Mouse (Mus musculus): ENCODE measurements around the gene Itgb7.

Itgb7 gene

DNA sequence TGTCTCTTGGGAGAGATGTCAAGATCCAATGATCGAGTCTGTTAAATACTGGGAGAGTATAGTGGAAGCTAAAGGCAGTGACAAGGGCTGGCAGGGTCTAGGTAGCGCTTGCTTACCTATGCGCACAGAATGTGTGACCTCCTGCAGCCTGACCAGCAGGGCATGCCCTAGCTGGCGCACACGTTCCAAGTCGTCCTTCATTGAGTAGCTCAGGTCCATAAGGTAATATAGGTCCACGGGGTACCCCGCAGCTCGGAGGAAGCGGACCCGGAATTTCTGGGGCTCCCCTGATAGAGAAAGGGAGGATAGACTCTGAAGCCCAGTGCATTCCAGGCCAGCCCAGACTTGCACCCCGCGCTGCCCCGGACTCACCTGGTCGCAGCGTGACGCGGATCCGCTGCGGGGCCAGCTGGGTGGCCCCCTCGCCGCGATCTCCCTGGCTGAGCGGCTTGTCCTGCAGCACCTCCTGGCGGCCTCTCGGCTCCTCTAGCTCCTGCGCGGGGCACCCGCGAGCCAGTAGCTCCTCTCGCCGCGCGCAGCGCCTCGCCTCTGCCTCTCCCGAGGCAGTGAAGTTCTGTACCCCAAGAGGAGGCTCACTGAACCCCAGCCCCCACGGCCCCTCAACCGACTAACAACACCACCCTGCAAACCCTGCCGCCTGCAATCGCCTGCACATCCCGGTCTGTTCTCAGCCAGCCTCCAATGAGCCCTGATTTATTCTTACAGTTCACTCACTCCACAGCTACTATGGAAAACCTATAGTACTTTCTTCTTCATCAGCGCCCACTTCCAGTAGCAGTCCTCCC lies 7.4 kb downstream of the Itgb7 start:
- ChIA-PET CTCF (interaction anchor here (0.5 to 3.8 kb wide), 136 partner anchors 8 to 1720 kb away, joined by 3 to 109 read pairs (median 4); partner anchors contain the start of genes Csad (in 4 of the 4), Soat2 (in 3 of the 4), Tns2 (in 3 of the 4) and Krt8 (in 2 of the 4)), POLR2A (interaction anchor here (0.6 to 5.3 kb wide), 80 partner anchors 9 to 939 kb away, joined by 3 to 40 read pairs (median 5); partner anchors contain the start of genes Csad (in 3 of the 4), Soat2 (in 3 of the 4), Zfp740 (in 3 of the 4) and Mfsd5 (in 2 of the 4))

DNA sequence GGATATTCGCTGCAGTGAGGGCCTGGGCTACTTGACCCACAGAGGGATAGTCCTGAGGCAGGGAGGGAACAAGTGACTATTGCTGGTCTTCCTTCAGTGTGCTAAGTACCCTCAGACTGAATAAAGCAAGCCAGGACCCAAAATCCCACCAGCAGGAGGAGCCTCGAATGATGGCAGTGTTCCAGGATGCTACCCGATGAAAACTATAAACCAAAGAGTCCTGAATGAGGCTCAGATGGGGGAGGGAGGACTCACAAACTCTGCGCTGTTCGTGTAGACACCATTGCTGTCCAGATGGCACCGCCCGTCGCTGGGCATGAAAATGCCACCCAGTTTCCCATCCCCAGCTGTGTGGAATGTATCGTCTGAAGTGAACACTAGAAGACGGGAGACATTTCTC lies 9.4 kb downstream of the Itgb7 start:
- ChIA-PET CTCF (interaction anchor here in 3 of 4 experiments (0.7 to 1.1 kb wide), 4 partner anchors 8 to 44 kb away, joined by 3 to 4 read pairs (median 4); no protein-coding TSS in a partner anchor), POLR2A (interaction anchor here in 3 of 4 experiments (0.6 to 4.4 kb wide), 9 partner anchors 11 to 117 kb away, joined by 5 to 39 read pairs (median 6); partner anchors contain the start of genes Csad (in 2 of the 3) and Zfp740 (in 1 of the 3))

GRCm38 (mm10) chr15:102217325-102217724 lies 14.4 kb downstream of the Itgb7 start:
- ChIA-PET CTCF (interaction anchor here in 1 of 4 experiments (1.1 kb wide), 1 partner anchor 229 kb away, joined by 5 read pairs; no protein-coding TSS in a partner anchor), POLR2A (interaction anchor here (0.6 to 5.7 kb wide), 16 partner anchors 10 to 101 kb away, joined by 3 to 35 read pairs (median 4); partner anchors contain the start of genes Csad (in 3 of the 4), Zfp740 (in 2 of the 4), Soat2 (in 1 of the 4) and Spryd3 (in 1 of the 4))

- ChIA-PET CTCF (interaction anchor here in 1 of 4 experiments (0.7 kb wide), 1 partner anchor 8 kb away, joined by 3 read pairs; no protein-coding TSS in a partner anchor), POLR2A (interaction anchor here (0.6 to 5.7 kb wide), 20 partner anchors 8 to 102 kb away, joined by 3 to 35 read pairs (median 4); partner anchors contain the start of genes Csad (in 3 of the 4), Zfp740 (in 2 of the 4), Soat2 (in 1 of the 4) and Spryd3 (in 1 of the 4))
Measured at GRCm38 (mm10) chr15:102216459-102217228, 15.1 kb downstream of the Itgb7 start.

DNA sequence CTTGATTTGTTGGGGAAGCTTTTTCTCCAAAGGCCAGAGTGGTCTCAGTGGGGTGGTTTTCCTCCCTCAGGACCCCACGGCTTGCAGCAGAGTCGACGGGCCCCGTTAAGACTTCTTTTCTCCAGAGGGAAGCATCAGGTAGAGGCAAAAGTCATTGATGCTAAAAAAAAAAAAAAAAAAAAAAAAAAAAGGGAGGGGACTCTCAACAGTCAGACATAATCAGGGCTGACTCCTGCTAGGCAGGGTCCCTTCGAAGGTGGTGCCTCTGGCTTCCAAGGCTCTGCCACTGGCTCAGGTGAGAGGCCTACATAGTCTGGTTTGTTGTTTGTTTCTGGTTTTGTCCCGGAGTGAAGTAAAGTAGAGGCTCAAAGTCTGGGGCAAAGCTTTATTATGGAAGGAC lies 16.1 kb downstream of the Itgb7 start:
- CTCF ChIA-PET = interaction anchor here in 2 of 4 experiments (0.6 to 4.6 kb wide), 5 partner anchors 8 to 285 kb away, joined by 3 to 27 read pairs (median 5); no protein-coding TSS in a partner anchor

DNA sequence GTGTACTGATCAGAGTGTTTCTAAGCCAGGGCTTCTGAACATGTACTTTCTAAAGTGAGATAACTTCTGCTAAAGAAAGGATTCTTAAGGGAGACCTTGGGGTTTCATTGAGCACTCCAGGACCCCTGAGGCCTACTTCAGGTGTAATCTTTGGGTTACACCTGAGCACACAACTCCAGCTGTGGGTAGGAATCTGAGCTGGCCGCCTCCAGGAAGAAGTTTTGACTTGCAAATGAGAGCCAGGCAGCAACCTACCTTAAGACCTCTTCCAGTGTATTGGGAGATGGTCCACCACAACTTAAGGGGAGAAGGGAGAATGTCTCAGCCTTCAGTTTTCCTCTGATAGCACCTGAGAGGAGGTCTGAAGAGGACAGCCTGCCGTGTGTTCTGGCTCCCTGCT lies 17.6 kb downstream of the Itgb7 start:
- ChIA-PET CTCF (interaction anchor here in 1 of 4 experiments (0.6 to 4.6 kb wide), 2 partner anchors 10 to 36 kb away, joined by 3 to 27 read pairs; no protein-coding TSS in a partner anchor), POLR2A (interaction anchor here in 3 of 4 experiments (0.5 to 5.7 kb wide), 16 partner anchors 10 to 135 kb away, joined by 3 to 35 read pairs (median 7); partner anchors contain the start of genes Csad (in 2 of the 3), Zfp740 (in 2 of the 3) and Tns2 (in 1 of the 3))

More for the DNA sequence above, 16.1 kb downstream of the Itgb7 start:
- POLR2A ChIA-PET = interaction anchor here in 3 of 4 experiments (0.6 to 5.7 kb wide), 16 partner anchors 8 to 142 kb away, joined by 3 to 35 read pairs (median 5); partner anchors contain the start of genes Csad (in 3 of the 3), Zfp740 (in 2 of the 3) and Tns2 (in 1 of the 3)

DNA sequence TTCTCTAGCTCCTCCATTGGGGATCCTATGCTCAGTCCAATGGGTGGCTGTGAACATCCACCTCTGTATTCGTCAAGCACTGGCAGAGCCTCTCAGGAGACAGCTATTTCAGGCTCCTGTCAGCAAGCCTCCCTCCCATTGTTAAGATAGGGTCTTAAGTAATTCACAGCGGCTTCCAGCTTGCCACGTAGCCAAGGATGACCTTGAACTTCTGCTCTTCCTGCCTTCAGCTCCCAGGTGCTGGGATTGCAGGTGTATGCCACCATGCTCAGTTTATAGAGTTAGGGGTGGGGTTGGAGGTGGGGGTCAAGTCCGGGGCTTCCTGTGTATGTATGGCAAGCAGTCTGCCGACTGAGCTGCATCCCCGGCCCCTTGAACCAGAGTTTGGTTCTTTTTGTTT lies 19.8 kb downstream of the Itgb7 start:
- ChIA-PET POLR2A (interaction anchor here (0.6 to 4.8 kb wide), 49 partner anchors 9 to 1291 kb away, joined by 3 to 28 read pairs (median 4); partner anchors contain the start of genes Zfp740 (in 3 of the 4), Aaas (in 2 of the 4), Eif4b (in 2 of the 4) and Spryd3 (in 2 of the 4)), CTCF (interaction anchor here in 3 of 4 experiments (0.7 to 4.6 kb wide), 15 partner anchors 9 to 1232 kb away, joined by 3 to 27 read pairs (median 3); partner anchors contain the start of gene Zfp740 (in 1 of the 3))

DNA sequence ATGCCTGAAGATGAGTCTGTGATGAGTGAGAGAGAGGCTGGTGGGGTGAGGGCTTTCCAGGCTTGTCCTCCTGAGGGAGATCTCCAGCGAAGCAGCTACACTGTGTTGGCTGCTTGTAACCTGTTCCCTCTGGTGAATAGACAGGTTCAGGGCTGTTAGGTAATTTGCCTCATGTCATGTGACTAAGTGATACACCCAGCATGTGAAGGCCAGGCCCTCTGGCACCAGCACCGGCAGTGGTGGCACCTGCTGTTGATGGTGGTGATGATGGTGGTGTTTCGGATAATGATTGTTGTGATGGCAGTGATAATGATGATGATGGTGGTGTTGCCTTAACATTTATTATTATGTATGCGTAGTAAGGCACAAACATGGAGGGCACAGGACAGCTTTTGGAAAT lies 20.9 kb downstream of the Itgb7 start:
- CTCF ChIA-PET = interaction anchor here (0.5 to 4.0 kb wide), 11 partner anchors 13 to 204 kb away, joined by 3 to 17 read pairs (median 5); no protein-coding TSS in a partner anchor

GRCm38 (mm10) chr15:102209114-102209513 lies 22.6 kb downstream of the Itgb7 start:
- ChIA-PET CTCF (interaction anchor here in 2 of 4 experiments (1.0 to 1.7 kb wide), 3 partner anchors 15 to 38 kb away, joined by 3 to 9 read pairs (median 4); no protein-coding TSS in a partner anchor), POLR2A (interaction anchor here in 2 of 4 experiments (0.6 to 4.8 kb wide), 10 partner anchors 16 to 144 kb away, joined by 3 to 23 read pairs (median 4); no protein-coding TSS in a partner anchor)

More for the DNA sequence above, 20.9 kb downstream of the Itgb7 start:
- POLR2A ChIA-PET = interaction anchor here in 3 of 4 experiments (0.7 to 4.8 kb wide), 19 partner anchors 9 to 982 kb away, joined by 3 to 23 read pairs (median 5); partner anchors contain the start of gene Soat2 (in 1 of the 3)

DNA sequence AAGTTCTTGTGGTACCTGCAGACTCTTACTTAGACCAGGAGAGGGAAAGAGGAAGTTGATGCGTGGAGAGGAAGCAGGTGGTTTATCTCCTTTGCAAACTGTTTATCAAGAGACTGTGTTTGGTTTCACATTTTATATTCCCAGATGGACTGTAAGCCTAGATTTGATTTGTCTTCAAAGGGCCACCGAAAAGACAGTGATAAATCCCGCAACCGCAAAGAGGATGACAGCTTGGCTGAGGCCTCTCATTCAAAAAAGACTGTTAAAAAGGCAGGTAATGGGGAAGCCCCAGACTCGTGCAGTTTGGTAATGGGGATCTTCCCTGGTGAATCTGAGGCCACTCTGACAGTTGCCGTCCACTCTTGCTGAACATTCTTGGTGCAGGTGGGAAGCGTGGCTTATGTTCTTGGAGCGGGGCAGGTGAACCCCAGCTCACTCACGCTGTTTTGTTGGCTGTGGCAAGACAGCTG lies 23.6 kb downstream of the Itgb7 start:
- POLR2A ChIA-PET = interaction anchor here in 2 of 4 experiments (0.5 to 2.6 kb wide), 12 partner anchors 8 to 305 kb away, joined by 3 to 10 read pairs (median 3); no protein-coding TSS in a partner anchor
- CTCF ChIA-PET = interaction anchor here in 2 of 4 experiments (0.8 to 1.7 kb wide), 4 partner anchors 16 to 55 kb away, joined by 3 to 9 read pairs (median 4); no protein-coding TSS in a partner anchor

DNA sequence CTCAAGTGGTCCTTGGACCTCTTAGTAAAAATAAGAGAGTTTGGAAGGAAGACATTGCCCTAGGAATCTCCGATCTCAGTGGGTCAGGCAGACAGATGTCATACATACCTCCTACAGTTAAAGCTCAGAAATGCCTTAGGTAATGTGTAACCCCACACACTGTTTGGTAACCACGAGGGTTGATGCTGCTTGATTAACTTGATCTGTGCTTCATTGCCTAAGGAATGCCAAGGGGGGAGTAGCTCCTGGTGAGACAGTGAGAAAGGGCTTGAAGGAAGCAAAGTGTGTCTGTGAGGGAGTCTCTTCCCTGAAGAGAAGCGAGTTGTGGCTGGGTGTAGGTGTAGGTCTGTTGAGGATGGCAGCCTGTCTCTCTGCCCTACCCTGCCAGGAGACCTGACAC lies 24.4 kb downstream of the Itgb7 start:
- ChIA-PET POLR2A (interaction anchor here in 2 of 4 experiments (0.9 to 2.6 kb wide), 7 partner anchors 9 to 127 kb away, joined by 3 to 10 read pairs (median 5); no protein-coding TSS in a partner anchor), CTCF (interaction anchor here in 1 of 4 experiments (0.8 kb wide), 1 partner anchor 55 kb away, joined by 3 read pairs; no protein-coding TSS in a partner anchor)

DNA sequence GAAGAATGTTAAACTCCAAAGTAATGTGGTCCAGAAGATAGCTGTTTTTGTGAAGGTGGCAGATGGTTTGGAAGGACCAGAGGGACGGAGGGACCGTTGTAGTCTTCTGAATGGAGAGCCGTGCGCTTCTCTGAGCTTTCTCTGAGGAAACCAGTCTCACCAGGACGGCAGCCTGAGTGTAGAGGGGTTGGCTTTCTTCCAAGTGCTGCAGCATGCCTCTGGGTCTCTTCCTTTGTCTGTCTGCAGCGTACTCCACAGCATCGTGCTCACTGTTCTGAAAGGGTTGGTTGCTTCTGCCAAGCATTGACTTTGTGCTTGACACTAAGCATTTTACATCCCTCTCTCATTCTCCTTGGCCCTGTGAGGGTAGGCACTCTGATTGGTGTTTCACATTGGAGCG lies 26.0 kb downstream of the Itgb7 start:
- ChIA-PET CTCF (interaction anchor here (0.8 to 3.5 kb wide), 7 partner anchors 18 to 993 kb away, joined by 3 to 41 read pairs (median 9); no protein-coding TSS in a partner anchor), POLR2A (interaction anchor here in 2 of 4 experiments (0.8 to 8.7 kb wide), 20 partner anchors 10 to 465 kb away, joined by 3 to 87 read pairs (median 9); partner anchors contain the start of genes Espl1 (in 1 of the 2) and Soat2 (in 1 of the 2))

DNA sequence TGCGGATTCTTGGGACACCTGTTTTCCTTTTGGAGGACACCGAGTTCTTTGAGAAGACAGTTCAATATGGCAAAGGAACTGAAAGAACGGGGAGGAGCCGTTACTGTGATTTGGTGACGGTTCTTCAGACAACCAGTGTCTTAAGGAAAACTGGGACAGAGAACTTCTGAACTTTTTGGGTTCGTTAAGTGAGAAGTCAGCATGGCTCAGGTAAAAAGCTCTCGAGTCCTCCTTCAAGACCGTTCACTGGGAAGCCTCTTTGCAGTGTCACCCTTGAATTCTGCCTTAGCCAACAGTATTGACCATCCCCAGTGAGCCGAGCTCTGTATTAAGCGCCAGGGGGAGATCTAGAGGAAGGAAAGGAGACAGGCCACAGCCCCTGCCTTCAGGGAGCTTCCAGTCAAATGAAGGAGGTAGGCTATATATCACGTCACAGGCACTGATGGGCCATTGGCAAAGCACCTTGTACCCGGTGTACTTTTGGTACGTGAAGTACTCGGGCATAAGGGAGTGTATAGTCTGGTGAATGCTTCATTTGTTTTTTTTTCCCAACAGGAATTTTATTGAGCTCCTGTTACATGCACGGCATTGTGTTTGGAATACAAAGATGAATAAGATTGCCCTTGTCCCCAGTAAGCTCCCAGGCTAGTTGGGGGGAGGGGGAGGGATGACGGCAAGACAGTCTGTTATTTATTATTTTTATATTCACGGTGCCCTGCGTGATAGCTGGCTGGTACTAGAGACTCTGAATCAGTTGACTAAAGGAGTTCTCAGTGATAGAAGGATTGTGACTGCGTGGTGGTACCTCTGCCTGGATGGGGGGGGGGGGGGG lies 26.9 kb downstream of the Itgb7 start, which contains the start of gene Csad:
TSS of gene Csad (minus strand) at position 51 of the 832 bp plus-strand sequence.
- ChIA-PET POLR2A (interaction anchor here (0.6 to 8.7 kb wide), 49 partner anchors 7 to 466 kb away, joined by 3 to 87 read pairs (median 5); partner anchors contain the start of genes Soat2 (in 2 of the 4), Sp1 (in 2 of the 4), Espl1 (in 1 of the 4) and Gm9918 (in 1 of the 4)), CTCF (interaction anchor here (0.5 to 3.5 kb wide), 17 partner anchors 15 to 1109 kb away, joined by 3 to 41 read pairs (median 4); no protein-coding TSS in a partner anchor)

- ChIA-PET POLR2A (interaction anchor here (0.5 to 8.7 kb wide), 73 partner anchors 8 to 314 kb away, joined by 3 to 87 read pairs (median 4); partner anchors contain the start of genes Sp1 (in 2 of the 4), Espl1 (in 1 of the 4), Gm9918 (in 1 of the 4) and Mfsd5 (in 1 of the 4)), CTCF (interaction anchor here in 3 of 4 experiments (0.5 to 3.5 kb wide), 12 partner anchors 8 to 467 kb away, joined by 3 to 41 read pairs (median 6); no protein-coding TSS in a partner anchor)
Measured at GRCm38 (mm10) chr15:102203835-102204381, 27.8 kb downstream of the Itgb7 start.
